Mouse (Mus musculus): ENCODE data around the gene Shisa3.

Gene Shisa3

DNA sequence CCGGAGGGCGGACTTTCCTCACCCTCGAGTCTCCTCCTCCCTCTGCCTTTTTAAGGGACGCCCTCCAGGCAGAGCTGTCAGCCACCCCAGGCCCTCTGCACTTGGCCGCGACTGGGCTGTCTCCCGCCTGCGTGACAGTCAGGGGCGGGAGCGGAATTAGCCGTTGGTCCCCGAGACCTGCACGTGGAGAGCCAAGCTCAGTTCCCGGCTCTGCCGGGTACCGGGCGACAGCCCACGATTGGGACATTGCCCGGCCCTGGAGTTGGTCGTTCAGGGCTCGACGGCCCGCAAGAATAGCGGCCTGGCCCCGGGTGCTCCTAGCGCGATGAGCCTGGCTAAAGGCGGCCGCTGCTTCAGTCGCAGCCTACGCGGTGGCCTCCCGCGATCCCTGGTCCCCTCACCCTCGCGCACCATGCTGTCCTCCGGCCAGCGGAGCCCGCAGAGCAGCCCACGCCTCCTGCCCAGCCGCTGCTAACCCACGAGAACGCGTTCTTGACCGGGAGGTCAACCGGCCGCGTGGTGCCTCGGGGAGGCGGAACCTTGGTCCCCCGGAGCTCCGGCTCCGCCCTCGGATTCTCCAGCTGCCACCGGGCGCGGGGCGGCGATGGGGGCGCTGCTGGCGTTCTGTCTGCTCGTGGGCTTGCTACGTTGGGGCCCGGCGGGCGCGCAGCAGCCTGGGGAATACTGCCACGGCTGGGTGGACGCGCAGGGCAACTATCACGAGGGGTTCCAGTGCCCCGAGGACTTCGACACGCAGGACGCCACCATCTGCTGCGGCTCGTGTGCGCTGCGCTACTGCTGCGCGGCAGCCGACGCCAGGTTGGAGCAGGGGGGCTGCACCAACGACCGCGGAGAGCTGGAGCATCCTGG, at the start of gene Shisa3:
Gene Shisa3 (plus strand): TSS at position 79 of the 870 bp plus-strand sequence.
- peak; percentile 44 to 78 for DNase-seq (ENCODE audit: inconsistent age in 2 of 2, low spot score in 1 of 2)

GRCm38 (mm10) chr5:67558644-67559043, 49.0 kb upstream of the Shisa3 start:
- no peak for DNase-seq (ENCODE audit: inconsistent age in 2 of 2, low spot score in 1 of 2)

- DNase-seq (ENCODE audit: inconsistent age in 2 of 2, low spot score in 1 of 2) = no peak
These were observed 48.6 kb upstream of the Shisa3 start for GRCm38 (mm10) chr5:67559063-67559462.

GRCm38 (mm10) chr5:67572552-67573155, 35.0 kb upstream of the Shisa3 start:
- DNase-seq (ENCODE audit: inconsistent age in 2 of 2, low spot score in 1 of 2) = no peak

DNA sequence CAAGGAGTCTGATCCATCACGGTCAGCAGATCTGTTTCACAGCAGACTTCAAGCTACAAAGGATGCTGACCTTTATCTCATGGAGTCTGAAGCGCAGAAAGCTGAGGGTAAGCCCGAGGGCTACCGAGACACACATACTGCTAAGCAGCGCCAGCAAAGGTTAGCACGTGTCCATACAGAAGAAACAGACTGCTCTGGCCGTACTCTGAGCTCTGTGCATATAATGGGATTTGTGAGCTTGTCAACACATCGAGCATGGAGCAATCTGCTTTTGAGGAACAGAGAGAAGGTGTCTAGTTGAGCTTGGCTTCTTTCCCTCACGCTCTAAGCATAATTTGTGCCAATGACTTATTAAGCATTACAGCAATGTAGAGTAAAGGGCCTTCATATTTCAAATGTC, 33.6 kb upstream of the Shisa3 start:
- DNase-seq (ENCODE audit: inconsistent age in 2 of 2, low spot score in 1 of 2) = no peak

GRCm38 (mm10) chr5:67575705-67576104, 32.0 kb upstream of the Shisa3 start:
- no peak for DNase-seq (ENCODE audit: inconsistent age in 2 of 2, low spot score in 1 of 2)

- DNase-seq (ENCODE audit: inconsistent age in 2 of 2, low spot score in 1 of 2) = peak in 1 of 2 experiments; percentile 46
These were observed 27.7 kb upstream of the Shisa3 start for GRCm38 (mm10) chr5:67579725-67580633.

- no peak for DNase-seq (ENCODE audit: inconsistent age in 2 of 2, low spot score in 1 of 2)
These were observed 12.6 kb upstream of the Shisa3 start for GRCm38 (mm10) chr5:67595070-67595469.

GRCm38 (mm10) chr5:67595629-67596028, 12.1 kb upstream of the Shisa3 start:
- DNase-seq (ENCODE audit: inconsistent age in 2 of 2, low spot score in 1 of 2) = no peak

GRCm38 (mm10) chr5:67599935-67600334, 7.7 kb upstream of the Shisa3 start:
- no peak for DNase-seq (ENCODE audit: inconsistent age in 2 of 2, low spot score in 1 of 2)

- no peak for DNase-seq (ENCODE audit: inconsistent age in 2 of 2, low spot score in 1 of 2)
These were observed 1.7 kb upstream of the Shisa3 start for GRCm38 (mm10) chr5:67605951-67606350.

DNA sequence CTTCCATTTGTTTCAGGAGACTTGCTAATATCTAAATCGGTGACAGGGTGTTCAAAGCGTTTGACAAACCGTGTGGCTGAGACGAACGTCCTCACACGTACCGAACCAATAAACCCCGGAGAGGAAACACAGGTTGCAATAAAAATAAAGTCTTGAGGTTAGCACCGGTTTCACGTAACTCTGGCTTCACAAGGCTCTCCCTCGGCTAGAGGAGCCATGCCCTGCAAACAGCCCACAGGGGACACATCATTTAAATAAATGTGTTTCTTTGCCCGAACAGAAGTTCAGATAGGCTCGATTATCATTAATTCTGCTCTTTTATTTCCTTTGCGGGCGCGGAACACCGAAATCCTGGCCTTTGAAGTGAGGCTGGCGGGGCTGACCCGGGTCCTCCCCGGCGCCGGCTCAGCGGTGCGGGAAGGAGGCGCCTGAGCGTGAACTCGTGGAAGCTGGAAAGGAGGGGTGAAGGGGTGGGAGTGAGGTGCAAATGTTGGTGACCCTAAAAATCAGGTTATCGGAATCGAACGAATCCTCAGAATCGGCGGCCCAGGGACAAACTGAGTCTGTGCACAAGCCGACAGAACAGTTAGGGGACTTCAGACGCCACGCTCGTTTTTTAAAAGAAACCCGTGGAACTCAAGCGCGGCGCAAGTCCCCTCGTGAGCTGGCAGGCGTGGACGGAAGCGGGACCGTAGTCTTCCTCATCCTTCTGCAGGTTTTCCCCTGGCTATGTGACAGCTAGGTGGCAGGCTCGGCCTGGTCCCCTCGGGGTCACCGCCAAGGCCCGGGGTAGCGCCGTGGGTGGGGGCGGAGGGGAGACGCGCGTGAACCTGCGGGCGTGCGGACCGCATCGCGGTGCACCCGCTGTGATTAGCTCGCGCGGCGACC, 522 bp upstream of the Shisa3 start:
- peak; percentile 26 to 81 for DNase-seq (ENCODE audit: inconsistent age in 2 of 2, low spot score in 1 of 2)

DNA sequence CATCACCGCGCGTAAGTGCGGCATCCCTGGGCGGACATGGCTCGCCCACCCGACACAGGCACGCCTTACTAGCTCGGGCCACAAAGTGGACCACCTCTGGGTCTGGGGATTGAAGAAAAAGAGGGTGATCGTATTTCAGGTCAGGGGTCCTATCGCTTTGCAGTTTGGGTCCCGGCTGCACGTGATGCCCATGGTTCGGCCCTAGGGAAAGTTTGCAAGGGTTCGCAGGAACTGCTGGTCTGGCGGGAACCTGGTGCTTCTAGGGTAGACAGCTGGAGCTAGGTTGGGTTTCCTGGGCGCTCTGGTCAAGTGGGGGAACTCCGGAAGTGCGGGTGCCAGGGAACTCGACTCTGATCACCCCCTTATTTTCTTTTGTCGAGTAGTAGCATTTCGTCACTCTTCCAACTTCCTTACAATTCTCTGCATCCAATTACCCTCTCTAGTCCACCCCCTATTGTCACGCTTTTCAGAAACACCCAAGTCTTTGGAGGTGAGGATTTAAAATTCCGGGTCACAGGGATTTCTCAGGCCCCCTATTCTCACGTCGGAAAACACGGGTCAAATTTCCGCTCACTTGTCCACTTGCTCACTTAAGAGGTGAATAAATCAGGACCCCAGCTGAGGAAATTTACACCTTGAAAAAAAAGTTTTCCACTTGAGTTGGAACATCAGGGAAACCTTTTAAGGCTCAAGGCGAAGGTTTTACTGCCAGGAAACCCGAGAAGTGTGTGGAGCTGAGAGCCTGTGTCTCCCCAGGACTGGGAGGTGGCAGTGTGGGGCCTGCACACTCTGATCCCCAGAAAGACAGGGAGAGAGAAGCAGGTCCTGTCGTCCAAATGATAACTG, 1.2 kb downstream of the Shisa3 start:
- no peak for DNase-seq (ENCODE audit: inconsistent age in 2 of 2, low spot score in 1 of 2)

DNA sequence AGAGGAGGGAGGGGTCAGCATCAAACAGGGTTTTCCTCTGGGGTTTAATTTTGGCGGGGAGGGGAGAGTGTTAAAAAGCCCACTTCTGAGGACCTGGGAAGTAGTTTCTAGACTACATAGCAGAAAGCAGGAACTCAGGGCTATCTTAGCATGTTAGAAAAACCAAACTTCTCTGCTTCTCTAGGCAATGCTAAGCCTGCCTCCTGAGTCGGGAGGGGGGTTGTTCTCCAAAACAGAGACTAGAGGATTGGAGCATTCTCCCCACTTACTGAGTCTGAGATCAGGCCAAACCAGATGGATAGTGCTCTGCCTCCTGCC, 1.8 kb downstream of the Shisa3 start:
- DNase-seq (ENCODE audit: inconsistent age in 2 of 2, low spot score in 1 of 2) = no peak

GRCm38 (mm10) chr5:67621230-67621629, 13.5 kb downstream of the Shisa3 start:
- no peak for DNase-seq (ENCODE audit: inconsistent age in 2 of 2, low spot score in 1 of 2)

GRCm38 (mm10) chr5:67628180-67628940, 20.7 kb downstream of the Shisa3 start:
- DNase-seq (ENCODE audit: inconsistent age in 2 of 2, low spot score in 1 of 2) = no peak

DNA sequence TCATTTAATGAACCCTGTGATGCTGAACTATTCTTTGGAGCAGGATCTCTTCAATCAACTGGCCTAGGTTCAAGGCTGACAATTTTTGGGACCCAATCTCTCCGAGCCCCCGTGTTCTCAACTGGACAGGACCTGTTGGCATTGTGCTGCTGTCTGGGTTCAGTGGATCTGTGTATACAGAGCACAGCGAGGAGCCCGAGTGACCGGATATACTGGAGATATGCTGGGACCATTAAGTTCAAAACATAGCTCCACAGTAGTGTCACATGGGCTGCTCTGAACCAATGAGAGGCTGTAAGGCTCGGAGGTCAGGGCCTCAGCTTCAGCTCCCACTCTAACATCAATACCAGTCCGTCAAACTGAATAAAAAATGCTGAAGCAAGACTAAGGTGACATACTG, 21.8 kb downstream of the Shisa3 start:
- no peak for DNase-seq (ENCODE audit: inconsistent age in 2 of 2, low spot score in 1 of 2)

GRCm38 (mm10) chr5:67629861-67630260, 22.2 kb downstream of the Shisa3 start:
- DNase-seq (ENCODE audit: inconsistent age in 2 of 2, low spot score in 1 of 2) = no peak

GRCm38 (mm10) chr5:67631261-67631660, 23.6 kb downstream of the Shisa3 start:
- no peak for DNase-seq (ENCODE audit: inconsistent age in 2 of 2, low spot score in 1 of 2)

Measured in adrenal gland, adult (tissue).